Mouse (Mus musculus) 3134 (cell line): ENCODE measurements around the gene Golga5.

Experiments
- DNase-seq: peaks from one replicate; pipeline ENCODE4 v3.0.0-alpha.2; 2011; ENCODE audit warnings: low spot score; ENCODE audit not compliant: insufficient read length; ENCODE audit errors: extremely low read depth

Gene Golga5

GRCm38 (mm10) chr12:102505949-102506348 lies 37.0 kb downstream of the Golga5 start:
- DNase-seq = no peak

DNA sequence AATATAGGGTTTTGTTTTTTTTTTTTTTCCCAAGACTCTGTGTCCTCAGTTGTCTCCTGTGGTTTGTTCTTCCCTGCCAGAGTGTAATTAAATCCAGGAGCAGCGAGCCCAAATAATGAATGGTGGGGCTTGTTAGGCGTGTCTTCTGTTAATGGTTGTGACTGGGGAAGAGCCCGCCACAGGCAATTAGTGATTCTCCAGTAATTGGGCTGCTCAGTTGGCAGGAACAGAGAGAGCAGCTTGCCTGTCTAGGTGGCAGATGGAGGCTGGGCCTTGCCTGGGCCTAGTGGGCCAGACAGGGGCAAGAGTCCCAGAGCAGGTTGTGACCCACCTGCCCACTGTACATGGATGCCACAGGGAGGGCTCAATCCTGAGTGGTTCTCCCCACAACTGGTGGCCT lies 42.4 kb downstream of the Golga5 start:
- DNase-seq = no peak

- no peak for DNase-seq
These were observed 45.2 kb downstream of the Golga5 start for GRCm38 (mm10) chr12:102514151-102514550.

GRCm38 (mm10) chr12:102514751-102515150 lies 45.8 kb downstream of the Golga5 start:
- DNase-seq = no peak

DNA sequence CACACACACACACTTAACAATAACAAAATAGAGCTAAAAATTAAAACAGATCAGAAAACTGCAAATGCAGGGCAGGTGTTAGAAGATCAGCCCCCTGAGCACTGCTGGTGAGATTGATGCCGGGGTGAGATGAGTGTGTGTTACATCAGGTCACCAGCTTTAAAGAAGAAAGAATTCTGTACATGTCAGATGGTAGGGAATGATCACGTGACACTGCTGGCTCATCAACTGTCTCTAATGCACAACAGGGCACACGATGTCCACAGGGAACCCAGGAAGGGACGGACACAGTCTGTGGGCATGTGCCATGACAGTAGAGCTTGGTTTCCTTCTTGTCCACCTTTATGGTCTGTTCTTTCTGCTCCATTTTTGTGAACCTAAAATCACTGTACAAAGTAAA lies 47.2 kb downstream of the Golga5 start:
- DNase-seq = no peak

DNA sequence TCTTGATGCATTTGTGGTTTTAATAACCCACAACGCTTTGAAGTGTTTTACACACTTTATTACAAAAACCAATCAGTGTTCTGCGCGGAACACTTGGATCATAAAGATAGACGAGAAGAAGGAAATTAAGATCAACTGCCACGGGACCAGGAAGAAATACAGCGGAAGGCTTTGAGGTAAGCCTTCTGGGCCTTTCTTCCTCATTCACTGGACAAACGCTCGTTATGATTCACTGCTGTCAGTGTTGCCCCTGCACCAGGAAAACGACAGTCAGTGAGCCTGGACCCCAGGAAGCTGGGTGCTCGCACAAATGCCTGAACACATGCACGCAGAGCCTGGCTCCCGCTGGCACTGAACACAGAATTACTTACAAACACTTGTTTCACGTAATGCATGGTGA lies 48.7 kb downstream of the Golga5 start:
- DNase-seq = no peak

GRCm38 (mm10) chr12:102519929-102520720 lies 51.2 kb downstream of the Golga5 start:
- DNase-seq = no peak

- DNase-seq = no peak
These were observed 52.9 kb downstream of the Golga5 start for GRCm38 (mm10) chr12:102521777-102522319.

DNA sequence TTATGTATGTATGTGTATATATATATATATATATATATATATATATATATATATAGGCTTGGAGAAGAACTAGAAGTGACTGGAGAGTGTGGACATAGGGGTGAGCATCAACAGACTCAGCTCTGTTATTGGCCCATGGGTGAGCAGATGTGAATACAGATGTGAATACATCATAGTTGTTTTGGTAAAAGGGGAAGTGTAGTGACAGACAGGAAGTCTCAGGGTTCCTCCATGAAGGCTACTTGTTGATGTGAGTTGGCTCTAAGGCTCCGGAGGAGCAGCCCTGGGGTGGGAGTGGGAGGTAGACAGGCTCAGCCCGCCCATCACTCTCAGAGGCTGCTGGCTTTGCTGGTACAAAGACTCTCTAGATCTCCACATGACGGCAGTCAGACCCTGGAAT lies 55.3 kb downstream of the Golga5 start:
- no peak for DNase-seq

- DNase-seq = peak; percentile 36
These were observed 55.8 kb downstream of the Golga5 start for GRCm38 (mm10) chr12:102524760-102525159.

DNA sequence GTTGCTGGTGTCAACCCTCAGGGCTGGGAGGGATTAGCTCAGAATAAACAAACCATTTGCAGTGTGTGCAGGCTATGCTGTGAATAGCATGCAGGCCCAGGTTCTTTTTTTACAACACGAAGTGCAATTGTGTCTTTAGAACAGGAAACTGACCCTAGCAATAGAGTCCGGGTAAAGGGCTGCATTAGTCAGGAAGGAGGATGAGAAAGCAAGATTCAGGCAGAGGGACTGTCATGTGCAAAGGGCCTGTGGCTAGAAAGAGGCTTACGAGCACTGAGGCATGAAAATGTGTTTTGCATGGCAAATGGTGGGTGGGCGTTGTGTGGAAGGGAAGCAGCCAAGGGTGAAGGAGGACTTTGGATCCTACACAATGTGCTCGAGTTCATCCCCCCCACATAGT lies 59.1 kb downstream of the Golga5 start:
- no peak for DNase-seq

DNA sequence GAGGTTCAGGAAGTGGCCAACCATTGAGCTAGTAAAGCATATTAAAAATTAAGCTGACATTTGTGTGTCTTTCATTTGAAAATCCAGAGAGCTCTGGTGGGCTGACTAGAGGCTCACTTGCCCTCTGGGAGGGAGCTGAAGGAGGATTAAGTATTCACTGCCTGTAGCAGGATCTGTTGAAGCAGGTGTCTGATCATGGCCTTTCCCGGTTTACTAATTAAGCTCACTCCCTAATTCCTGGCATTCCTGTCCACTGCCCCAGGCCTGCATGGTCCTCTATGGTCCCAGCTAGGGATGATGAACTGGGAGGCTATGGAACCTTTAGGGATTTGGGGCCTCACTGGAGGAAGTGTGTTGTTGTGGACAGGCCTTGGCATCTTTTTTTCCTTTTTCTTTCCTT lies 66.9 kb downstream of the Golga5 start:
- no peak for DNase-seq

- DNase-seq = no peak
These were observed 71.3 kb downstream of the Golga5 start for GRCm38 (mm10) chr12:102540278-102540677.

DNA sequence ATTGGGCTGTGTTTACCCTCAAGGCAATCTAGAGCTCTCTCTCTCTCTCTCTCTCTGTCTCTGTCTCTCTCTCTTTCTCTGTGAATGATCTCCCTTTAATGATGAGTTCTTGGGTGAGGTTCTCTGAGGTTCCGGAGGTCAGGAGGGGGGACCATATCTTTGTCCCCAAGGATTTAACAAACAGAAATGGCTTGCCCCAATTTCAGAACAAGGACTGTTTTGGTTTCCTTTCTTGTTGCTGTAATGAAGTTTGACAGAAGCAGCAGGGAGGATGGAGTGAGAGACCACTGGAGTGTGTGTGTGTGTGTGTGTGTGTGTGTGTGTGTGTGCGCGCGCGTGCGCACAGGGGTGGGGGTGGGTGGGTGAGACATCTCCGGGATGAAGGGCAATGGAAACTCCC lies 72.2 kb downstream of the Golga5 start:
- no peak for DNase-seq

GRCm38 (mm10) chr12:102545122-102545521 lies 76.2 kb downstream of the Golga5 start:
- no peak for DNase-seq
